Mouse (Mus musculus) cerebellum, adult (tissue): ENCODE measurements around the gene B3galt4.

Experiments used
- ATAC-seq: cut with Nextera tagmentation; 2 replicates; pipeline ENCODE4 v1.9.2; 2017; ENCODE audit warnings: mild to moderate bottlenecking, moderate library complexity, mixed read lengths; ENCODE audit not compliant: insufficient number of reproducible peaks, low FRiP score, low TSS enrichment

The B3galt4 gene

DNA sequence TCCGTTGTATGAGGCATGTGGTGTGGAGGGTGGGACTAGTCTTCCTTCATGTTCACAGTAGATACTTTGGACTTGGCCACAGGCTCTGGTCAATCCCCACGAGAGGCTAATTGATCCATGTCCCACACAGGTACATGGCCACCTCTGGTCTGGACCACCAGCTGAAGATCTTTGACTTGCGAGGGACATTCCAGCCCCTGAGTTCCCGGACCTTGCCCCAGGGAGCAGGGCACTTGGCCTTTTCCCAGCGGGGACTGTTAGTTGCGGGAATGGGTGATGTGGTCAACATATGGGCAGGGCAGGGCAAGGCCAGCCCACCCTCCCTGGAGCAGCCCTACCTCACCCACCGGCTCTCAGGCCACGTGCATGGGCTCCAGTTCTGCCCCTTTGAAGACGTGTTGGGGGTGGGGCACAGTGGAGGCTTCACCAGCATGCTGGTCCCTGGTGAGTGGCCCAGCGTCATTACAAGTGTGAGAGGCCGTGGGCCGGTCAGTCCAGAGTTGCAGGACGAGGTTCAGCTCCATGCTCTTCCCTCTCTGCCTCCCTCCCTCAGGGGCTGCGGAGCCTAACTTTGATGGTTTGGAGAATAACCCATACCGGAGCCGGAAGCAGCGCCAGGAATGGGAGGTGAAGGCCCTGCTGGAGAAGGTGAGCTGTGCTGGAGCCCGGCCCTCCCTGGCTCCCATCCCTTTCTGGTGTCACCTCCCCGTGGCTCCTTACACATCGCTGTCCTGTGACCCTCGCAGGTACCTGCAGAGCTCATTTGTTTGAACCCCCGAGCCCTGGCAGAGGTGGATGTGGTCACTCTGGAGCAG is 3.0 kb downstream of the B3galt4 start:
- ATAC-seq, result no peak

DNA sequence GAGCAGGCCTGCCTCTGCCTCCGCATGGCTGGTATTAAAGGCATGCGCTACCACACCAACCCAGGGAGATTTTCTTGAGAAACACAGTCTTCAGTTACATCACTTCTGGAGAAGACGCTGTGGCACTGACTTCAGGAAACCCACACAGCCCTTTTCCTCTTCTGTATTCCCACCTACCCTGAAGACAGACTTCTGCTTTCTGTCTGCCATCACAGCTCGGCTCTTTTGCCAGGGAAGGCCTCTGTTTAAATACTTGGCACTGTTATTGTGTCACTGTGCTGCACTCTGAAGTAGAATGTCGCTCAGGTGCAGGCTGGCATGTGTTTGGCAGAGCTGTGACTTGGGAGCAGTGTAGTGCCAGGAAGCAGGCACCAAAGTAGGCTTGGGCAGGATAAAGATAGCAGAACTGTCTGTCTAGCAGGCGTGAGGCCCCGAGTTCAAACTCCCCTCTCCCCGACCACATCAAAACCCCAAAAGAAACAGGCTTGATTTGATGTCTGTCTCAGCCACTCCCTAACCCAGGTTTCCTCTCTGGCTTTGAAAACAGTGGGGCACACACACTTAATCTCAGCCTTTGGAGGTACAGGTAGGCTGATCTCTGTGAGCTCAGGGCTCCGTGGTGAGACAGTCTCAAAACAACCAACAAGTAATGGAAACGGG is 3.7 kb downstream of the B3galt4 start:
- no peak for ATAC-seq

DNA sequence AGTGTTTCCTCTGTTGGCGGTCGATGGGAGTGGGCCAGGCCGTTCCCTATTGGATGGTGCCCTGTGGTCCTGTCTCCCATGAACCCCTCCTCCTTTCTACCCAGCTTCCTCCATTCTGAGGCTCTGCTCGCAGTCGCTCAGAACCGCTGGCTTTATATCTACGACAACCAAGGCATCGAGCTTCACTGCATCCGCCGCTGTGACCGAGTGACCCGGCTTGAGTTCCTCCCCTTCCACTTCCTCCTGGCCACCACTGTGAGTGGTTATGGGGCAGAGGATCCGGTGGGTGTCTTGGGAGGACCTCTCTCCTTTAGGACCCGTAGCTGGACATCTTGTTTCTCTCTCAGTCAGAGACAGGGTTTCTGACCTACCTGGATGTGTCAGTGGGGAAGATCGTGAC is 7.8 kb downstream of the B3galt4 start:
- ATAC-seq, result no peak

DNA sequence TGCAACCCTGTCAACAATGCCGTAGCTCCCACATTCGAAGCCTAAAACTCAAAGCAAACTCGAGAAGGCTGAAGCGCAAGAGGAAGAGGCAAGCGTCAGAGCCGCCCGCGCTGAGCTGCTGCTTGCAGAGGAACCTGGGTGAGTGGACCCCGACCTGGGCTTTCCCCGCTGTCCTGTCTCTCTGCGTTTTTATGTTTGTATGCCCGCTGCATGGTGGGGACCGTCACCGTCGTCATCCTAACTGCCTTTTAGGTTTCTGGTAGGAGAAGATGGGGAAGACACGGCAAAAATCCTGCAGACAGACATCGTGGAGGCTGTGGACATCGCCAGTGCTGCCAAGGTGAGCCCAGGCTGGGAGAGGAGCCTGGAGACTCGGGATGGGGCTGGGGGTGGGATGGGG is 9.9 kb downstream of the B3galt4 start:
- no peak for ATAC-seq

DNA sequence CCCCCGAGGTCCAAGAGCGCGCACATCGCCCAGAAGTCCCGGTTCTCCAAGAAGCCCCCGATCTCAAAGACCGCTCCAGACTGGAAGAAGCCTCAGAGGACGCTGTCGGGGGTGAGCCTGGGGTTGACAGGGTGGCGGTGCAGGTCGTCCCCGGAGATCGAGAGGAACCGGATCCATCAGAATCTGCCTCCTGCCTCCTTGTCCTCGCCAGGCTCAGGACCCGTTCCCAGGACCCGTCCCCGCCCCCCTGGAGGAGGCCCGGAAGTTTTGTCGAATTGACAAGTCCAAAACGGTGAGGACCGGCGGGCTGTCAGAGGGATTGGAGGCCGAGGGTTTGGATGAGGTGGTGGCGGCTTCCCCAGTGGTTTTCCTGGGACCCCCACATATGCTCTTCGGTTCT is 10.3 kb downstream of the B3galt4 start:
- no peak for ATAC-seq

DNA sequence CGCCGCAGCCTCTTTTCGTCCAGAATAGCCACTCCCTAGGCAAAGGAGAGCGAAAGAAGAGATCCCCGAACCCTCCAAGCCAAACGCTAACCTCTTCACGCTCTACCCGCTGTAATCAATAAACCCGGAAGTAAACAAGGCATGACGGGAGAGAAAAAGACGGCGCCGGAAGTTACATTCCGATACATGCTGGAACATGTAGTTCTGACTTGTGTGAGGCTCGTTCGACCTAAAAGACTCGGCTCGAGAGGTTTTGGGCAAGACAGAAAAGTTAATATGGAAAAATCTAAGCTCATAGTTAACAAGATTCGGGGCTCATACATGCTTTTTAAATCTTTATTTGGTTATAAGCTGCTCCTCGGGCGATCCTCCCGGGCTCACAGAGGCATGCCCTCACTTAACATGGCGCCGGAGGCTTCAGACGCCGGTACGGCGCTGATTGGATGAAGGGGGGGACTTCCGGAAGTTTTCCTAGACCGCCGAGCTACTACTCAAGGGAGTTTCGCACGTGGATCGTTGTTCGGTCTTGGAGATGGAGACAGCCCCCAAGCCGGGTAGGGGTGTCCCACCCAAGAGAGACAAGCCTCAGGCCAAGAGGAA is 11.0 kb downstream of the B3galt4 start, which contains the start of the genes Pfdn6 and Wdr46:
Gene Pfdn6, minus strand, starts transcription at position 138 of the 600 bp plus-strand sequence.
Gene Wdr46, plus strand, starts transcription at position 455 of the 600 bp plus-strand sequence.
- peak; percentile 81; the same call in 1 of the 2 replicates for ATAC-seq

DNA sequence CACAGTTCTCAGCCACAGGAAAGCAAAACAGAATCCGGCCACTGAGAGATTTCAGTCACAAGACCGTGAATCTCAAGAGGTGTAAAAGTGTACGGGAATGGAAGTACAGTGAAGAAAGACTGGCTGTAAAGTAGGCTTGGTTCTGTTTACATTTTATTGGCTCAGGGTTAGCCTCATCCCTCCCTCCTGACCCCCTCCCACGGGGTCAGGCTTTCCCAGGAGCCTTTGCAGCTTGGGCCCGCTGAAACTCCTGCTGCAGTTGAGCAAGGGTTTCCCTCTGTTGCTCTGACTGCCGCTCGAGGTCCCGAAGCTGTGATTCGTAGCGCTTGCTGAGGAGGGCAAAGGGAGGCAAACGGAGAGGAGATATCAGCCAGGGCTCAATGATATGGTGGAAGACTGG is 12.5 kb downstream of the B3galt4 start:
- no peak for ATAC-seq

DNA sequence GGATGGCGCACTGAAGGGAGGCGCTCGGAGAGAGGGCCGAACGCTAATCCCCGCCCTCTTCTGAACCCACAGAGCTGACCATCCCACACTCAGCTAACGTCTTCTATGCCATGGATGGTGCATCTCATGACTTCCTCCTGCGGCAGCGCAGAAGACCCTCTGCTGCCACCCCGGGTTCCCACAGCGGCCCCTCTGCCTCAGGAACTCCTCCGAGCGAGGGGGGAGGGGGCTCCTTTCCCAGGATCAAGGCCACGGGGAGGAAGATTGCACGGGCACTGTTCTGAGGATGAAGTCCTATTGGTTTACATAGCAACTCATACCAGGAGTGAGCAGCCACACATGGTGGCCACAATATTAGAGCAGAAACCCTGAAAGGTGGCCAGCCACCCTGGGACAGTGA is 14.3 kb downstream of the B3galt4 start:
- no peak for ATAC-seq

DNA sequence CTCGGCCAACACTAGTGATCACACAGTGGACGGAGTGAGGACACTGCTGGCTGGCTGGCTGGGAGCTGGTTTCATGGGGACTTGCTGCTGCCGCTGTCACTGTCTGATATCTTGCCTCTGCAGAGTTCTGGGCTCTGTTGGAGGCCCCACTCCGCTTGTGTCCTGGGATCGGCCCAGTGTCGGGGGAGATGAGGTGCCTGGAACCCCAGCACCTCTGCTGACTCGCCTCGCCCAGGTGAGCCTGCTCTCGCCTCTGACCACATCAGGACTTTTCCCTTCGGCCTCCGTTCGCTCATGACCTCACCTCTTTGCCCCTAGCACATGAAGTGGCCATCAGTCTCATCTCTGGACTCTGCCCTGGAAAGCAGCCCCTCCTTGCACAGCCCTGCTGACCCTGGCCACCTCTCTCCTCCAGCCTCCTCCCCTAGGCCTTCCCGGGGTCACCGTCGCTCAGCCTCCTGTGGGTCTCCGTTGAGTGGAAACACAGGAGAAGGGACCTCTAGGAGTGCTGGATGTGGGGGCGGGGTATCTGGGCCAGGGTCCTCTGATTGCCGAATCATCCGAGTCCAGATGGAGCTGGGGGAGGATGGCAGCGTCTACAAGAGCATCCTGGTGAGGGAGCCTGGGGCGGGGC is 15.7 kb downstream of the B3galt4 start:
- ATAC-seq, result no peak

DNA sequence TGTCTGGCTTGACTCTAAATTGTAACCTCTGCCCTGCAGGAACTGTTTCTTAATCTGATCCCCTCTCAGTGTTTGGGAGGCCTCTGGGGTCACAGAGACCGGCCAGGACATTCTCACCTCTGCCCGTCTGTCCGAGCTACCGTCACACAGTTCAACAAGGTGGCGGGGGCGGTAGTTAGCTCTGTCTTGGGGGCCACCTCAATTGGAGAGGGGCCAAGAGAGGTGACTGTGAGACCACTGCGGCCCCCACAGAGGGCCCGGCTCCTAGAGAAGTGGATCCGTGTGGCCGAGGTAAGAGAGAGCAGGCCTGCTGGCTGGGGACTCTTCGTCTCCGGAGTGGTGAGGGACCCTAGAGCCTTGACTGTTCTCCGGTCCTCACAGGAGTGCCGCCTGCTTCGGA is 18.3 kb downstream of the B3galt4 start:
- ATAC-seq, result no peak

DNA sequence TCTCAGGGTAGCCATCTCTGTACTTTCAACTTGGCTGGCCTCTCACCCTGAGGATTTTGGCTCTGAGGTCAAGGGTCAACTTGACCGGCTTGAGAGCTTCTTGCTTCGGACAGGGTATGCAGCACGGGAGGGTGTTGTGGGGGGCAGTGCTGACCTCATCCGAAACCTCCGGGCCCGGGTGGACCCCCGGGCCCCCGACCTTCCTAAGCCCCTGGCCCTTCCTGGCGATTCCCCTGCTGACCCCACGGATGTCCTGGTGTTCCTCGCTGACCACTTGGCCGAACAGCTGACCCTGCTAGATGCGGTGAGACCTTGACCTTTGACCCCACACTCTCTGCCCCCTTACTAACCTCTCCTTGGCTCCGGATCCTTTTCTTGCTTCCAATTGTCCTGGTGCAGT is 18.8 kb downstream of the B3galt4 start:
- ATAC-seq, result no peak

DNA sequence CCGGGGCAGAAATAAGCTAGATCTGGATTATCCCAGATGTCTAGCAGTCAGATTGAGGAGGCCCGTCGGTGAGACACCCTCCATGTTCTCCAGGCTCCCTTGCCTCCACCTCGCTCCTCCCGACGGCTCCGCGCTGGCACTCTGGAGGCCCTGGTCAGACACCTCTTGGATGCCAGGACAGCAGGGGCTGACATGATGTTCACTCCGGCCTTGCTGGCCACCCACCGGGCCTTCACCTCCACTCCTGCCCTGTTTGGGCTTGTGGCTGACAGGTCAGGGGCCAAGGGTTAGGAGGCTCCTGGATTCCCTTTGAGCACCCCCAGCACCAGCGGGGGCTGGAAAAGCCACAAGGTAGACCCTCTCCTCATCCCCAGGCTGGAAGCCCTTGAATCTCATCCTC is 19.3 kb downstream of the B3galt4 start:
- ATAC-seq, result no peak

DNA sequence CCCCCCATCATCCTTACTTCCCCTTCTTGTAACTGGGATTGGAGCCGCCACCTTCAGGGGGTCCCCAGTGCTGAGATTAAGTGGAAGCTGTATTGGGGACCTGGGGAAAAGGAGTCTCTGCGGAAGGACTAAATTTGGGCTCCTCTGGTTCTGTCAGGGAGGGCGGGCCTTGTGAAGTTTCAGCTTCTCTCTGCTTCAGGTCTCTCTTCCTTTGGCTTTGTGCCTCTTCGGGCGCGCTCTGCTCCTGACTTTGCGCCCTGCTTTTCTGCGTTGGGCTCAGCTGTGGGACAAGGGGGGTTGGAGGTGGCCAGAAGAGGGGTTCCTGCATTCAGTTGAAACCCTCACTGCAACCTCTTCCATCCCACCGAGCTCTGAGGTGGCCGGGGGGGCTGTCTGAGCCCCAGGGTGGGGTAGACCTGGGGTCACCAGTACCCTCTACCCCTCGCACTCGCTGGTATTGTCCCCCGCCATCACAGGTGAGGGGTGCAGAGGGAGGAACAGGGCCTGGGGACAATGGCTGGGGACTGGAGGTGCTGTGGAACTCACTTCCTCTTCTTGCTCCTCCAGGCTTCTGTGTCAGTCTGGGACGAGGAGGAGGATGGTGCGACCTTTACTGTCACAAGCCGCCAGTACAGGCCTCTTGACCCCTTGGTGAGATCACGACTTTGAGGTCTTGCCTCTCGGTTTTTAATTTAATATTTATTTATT is 20.0 kb downstream of the B3galt4 start:
- no peak for ATAC-seq

DNA sequence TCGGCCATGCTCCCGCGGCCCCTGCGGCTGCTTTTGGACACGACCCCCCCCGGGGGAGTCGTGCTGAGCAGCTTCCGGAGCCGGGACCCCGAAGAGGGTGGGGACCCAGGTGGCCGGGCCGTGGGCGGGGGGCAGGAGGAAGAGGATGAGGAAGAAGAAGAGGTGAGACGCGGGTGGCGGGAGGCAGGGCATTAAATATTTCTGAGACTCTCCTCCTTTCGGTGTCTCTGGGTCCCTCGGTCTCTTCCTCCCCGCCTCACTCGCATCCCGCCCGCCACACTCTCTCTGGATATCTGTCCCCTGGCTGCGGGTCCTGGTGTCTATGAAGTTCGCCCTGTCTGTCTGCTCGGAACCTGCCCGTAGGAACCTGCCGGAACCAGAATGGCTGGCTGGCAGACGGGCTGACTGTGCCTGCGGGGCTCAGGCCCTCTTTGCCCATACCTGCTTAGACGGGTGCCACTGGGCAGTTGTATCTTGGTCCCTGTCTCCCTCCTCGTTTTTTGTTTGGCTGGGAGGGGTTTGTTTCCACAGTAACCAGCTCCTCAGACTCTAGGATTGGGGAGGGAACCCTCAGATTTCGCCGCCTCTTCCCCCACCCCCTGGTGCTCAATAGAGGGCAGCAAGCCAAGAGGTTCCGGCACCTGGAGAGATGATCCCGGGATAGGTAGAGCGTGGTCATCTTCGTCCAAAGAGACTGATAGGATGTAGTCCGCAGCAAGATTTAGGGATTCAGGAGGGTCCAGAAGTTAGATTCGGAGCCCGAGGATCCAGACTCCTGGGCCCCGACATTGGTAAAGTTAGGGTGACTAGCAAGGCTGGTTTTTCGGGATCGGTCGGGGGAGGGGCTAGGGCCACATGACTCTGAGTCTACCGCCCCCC is 20.8 kb downstream of the B3galt4 start:
- ATAC-seq, result peak; percentile 10; the same call in 1 of the 2 replicates

DNA sequence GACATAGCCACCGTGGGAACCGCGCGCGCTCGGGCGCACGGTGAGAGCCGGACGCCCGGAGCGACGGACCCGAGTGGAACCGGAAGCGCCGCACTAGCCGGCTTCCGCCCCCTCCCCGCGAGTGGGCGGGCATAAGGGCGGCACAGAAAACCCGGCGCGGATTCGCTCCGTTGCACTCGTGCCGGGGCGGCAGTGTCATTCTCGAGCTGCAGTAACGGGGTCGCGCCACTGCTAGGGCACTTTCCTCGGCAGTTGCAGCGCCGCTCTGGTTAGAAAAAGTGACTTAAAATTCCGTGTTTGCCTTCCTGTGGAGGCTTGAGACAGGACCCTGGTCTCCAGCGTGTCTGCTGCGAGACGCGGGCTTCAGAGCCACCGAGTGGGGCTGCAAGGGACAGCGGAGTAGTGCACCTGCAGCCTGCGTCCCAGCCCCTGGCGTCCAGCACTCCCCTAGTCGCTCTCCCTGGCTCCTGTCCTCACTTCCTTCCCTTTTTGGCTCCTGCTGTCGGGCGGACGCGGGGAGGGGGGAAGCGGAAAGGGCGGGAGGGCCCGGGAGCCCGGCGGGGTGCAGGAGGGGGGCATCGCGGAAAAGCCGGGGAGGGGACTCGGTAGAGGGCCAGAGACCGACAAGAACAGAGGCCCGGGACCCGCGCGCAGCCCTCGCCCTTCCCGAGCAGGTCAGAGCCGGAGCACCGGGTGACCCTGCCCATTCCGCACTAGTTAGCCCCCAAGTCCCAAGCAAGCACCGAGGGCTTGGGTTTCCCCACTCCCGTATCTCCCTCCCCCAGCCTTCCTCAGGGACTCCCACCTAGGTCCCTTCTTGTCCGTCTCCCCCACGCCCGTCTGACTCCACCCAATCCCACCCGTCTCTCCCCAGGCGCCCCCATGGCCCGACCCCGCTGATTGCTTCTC is 21.7 kb downstream of the B3galt4 start, which contains the start of gene Rgl2:
Gene Rgl2, plus strand, starts transcription at position 173 of the 909 bp plus-strand sequence.
- ATAC-seq, result peak; percentile 59

DNA sequence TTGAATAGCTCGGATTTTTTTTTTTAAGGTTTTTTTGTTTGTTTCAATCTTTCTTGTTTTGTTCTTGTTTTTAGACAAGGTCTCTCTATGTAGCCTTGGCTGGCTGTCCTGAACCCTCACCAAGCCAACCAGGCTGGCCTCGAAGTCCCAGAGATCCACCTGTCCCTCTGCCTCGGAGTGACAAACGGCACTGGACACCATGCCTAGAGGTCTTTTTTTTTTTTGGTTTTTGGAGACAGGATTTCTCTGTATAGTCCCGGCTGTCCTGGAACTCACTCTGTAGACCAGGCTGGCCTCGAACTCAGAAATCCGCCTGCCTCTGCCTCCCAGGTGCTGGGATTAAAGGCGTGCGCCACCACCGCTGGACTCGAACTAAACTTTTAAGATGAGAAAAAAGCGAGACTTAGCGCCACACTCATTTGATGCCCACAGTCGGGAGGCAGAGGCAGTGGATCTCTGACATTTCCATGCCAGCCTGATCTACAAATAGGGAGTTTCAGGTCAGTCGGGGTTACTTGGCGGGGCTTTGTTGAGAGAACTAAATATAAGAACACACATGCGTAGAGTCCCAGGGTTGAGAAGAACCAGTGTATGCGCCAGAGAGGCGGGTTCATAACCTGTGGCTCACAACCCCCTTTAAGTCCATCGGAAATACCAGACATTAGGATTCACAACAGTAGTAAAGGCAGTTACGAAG is 22.9 kb downstream of the B3galt4 start:
- no peak for ATAC-seq

DNA sequence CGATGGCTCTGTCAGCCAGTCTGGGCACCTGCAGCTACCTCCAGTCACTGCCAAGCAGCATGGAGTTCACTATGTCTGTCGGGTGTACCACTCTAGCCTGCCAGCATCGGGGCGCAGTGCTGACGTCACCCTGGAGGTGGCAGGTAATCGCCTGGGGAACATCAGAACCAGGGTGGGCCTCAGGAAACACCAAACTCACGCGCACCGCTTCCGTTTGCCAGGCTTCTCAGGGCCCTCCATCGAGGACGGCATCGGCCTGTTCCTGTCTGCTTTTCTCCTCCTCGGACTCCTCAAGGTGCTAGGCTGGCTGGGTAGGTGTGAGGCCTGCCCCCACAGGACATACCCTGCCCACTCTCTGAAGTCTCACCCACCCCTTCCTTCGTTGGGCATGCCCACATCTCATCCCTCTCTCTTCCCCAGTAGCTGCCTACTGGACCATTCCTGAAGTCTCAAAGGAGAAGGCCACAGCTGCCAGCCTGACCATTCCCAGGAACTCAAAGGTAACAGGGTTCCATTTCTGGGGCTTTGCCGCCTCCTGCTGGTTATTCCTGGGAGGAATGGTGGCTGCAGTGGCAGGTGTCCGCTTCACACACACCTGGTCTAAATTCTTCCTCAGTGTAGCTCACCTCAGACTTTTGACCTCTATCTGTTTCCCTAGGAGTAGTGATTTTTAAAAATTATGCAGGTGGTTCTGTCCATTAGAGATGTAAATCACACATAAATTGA is 24.9 kb downstream of the B3galt4 start:
- no peak for ATAC-seq
